Mouse (Mus musculus): ENCODE data around the gene Slc9a1. TPM values are rescaled to one million over a fixed set of nuclear protein-coding genes. Genes with fewer than 3 reads are reported as not detected.

Slc9a1 gene
- total and polyA plus RNA-seq, 3 experiments: 3.1 to 14.0 TPM; not detected in 1

DNA sequence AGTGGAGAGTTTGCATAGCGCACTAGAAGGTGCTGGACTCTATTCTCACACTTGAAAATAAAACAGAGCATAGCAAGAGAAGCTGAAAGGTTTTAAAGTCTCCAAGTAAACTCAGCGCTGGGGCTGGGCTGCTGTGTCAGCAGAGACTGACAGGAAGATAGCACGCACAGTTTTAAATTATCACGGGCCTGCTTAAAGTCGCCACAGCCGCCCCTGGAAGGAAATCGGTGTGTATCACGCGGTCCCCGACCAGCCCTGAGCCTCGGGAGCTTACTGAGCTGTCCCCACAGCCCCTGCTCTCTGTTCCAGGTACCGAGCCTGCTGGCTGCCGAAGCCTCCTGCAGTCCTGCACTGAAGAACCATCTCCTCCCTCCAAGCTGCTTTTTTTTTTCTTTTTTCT is 32.5 kb downstream of the Slc9a1 start:
- H3K36me3 ChIP-seq (ENCODE audit: control insufficient read depth in 1 of 2, insufficient read depth in 2 of 2, low read length in 2 of 2): peaks cover 0 to 2% of the 10 kb centered on the region in 2 experiments; a peak in 3 of 4 replicates
- peaks cover 2 to 6% of the 10 kb centered on the region in 2 experiments; a peak in 2 of 4 replicates for H3K4me1 ChIP-seq (ENCODE audit: control insufficient read depth in 1 of 2, insufficient read depth in 2 of 2, low read length in 2 of 2)
- H3K27ac ChIP-seq (ENCODE audit: control insufficient read depth, low read depth, low read length): 0 out of 2 replicates have a peak overlapping the region, but pooled peaks have one; percentile 18

GRCm38 (mm10) chr4:133403611-133404228 is 34.2 kb downstream of the Slc9a1 start:
- no peak overlapping the region for H3K27ac ChIP-seq (ENCODE audit: control insufficient read depth, low read depth, low read length)
- no peaks in the 10 kb centered on the region for H3K27me3 ChIP-seq (ENCODE audit: control insufficient read depth in 1 of 2, insufficient read depth in 2 of 2, low read length in 2 of 2)
- no peak for DNase-seq (ENCODE audit: low read depth, low spot score)
- peaks cover 0 to 2% of the 10 kb centered on the region in 2 experiments; a peak in 3 of 4 replicates for H3K36me3 ChIP-seq (ENCODE audit: control insufficient read depth in 1 of 2, insufficient read depth in 2 of 2, low read length in 2 of 2)
- H3K4me3 ChIP-seq (ENCODE audit: control insufficient read depth in 1 of 2, insufficient read depth in 1 of 2, low read depth in 2 of 2, low read length in 2 of 2): no peak overlapping the region
- TF ChIP-seq MAZ (IDR thresholded peaks at IDR 0.05; ENCODE audit: low read depth, low read length): no peak
- TF ChIP-seq ETS1 (IDR thresholded peaks at IDR 0.05; ENCODE audit: low read depth, low read length): no peak
- no peak for TF ChIP-seq MAFK (IDR thresholded peaks at IDR 0.05; ENCODE audit: borderline replicate concordance, low read depth, low read length)
- no peak for TF ChIP-seq KAT2A (conservative IDR thresholded peaks at IDR 0.05; ENCODE audit: low read depth, low read length)
- TF ChIP-seq CTCF (IDR thresholded peaks at IDR 0.05 in 2 of 3, conservative IDR thresholded peaks at IDR 0.05 in 1 of 3; ENCODE audit: control insufficient read depth in 1 of 3, insufficient read depth in 1 of 3, low read depth in 2 of 3, low read length in 3 of 3, poor library complexity in 1 of 3, severe bottlenecking in 1 of 3): no peak
- peaks cover 2% of the 10 kb centered on the region; the same call in 1 of the 2 replicates for H3K79me2 ChIP-seq (ENCODE audit: control insufficient read depth, insufficient read depth, low read length, poor library complexity)
- no peaks in the 10 kb centered on the region for H3K9me3 ChIP-seq (replicated peaks; ENCODE audit: insufficient read depth, low read length)
- H3K4me1 ChIP-seq (ENCODE audit: control insufficient read depth in 1 of 2, insufficient read depth in 2 of 2, low read length in 2 of 2): peaks cover 2 to 6% of the 10 kb centered on the region in 2 experiments; a peak in 2 of 4 replicates
- no peak overlapping the region for H3K9ac ChIP-seq (ENCODE audit: control insufficient read depth, low read depth, low read length, poor library complexity, severe bottlenecking)

More for the DNA sequence above, 32.5 kb downstream of the Slc9a1 start:
- Histone ChIP-seq H3K79me2 (ENCODE audit: control insufficient read depth, insufficient read depth, low read length, poor library complexity) (peaks cover 2% of the 10 kb centered on the region; the same call in 1 of the 2 replicates), H3K27me3 (ENCODE audit: control insufficient read depth in 1 of 2, insufficient read depth in 2 of 2, low read length in 2 of 2) (no peaks in the 10 kb centered on the region), H3K9ac (ENCODE audit: control insufficient read depth, low read depth, low read length, poor library complexity, severe bottlenecking) (peak overlapping the region; percentile 38; the same call in 1 of the 2 replicates), H3K4me3 (ENCODE audit: control insufficient read depth in 1 of 2, insufficient read depth in 1 of 2, low read depth in 2 of 2, low read length in 2 of 2) (no peak overlapping the region), H3K9me3 (replicated peaks; ENCODE audit: insufficient read depth, low read length) (no peaks in the 10 kb centered on the region)
- DNase-seq (ENCODE audit: low read depth, low spot score): peak; percentile 40
- TF ChIP-seq POLR2A (IDR thresholded peaks at IDR 0.05; ENCODE audit: control insufficient read depth in 1 of 2, insufficient read depth in 1 of 2, low read depth in 1 of 2, low read length in 2 of 2, poor library complexity in 1 of 2): no peak
- TF ChIP-seq JUND (IDR thresholded peaks at IDR 0.05; ENCODE audit: low read depth, low read length): no peak
- no peak for TF ChIP-seq MAX (IDR thresholded peaks at IDR 0.05; ENCODE audit: low read length)
- TF ChIP-seq BHLHE40 (IDR thresholded peaks at IDR 0.05; ENCODE audit: borderline replicate concordance, low read depth, low read length): no peak
- no peak for TF ChIP-seq ELF1 (IDR thresholded peaks at IDR 0.05; ENCODE audit: low read depth, low read length)
- TF ChIP-seq ZMIZ1 (IDR thresholded peaks at IDR 0.05; ENCODE audit: low read depth, low read length): no peak
- TF ChIP-seq MEF2A (IDR thresholded peaks at IDR 0.05; ENCODE audit: extremely low read depth, insufficient replicate concordance, low read depth, low read length, poor library complexity, severe bottlenecking): no peak
- no peak for TF ChIP-seq MYC (IDR thresholded peaks at IDR 0.05; ENCODE audit: low read depth, low read length)
- no peak for TF ChIP-seq USF1 (IDR thresholded peaks at IDR 0.05; ENCODE audit: low read depth, low read length)
- TF ChIP-seq ZKSCAN1 (IDR thresholded peaks at IDR 0.05; ENCODE audit: low read depth, low read length): no peak
